Mouse (Mus musculus) right cerebral cortex, postnatal 4 days (tissue): Measurements from ENCODE around the gene Mboat7.

Experiments
- DNase-seq: peaks from one replicate; pipeline ENCODE4 v3.0.0-alpha.2; 2022

The Mboat7 gene

DNA sequence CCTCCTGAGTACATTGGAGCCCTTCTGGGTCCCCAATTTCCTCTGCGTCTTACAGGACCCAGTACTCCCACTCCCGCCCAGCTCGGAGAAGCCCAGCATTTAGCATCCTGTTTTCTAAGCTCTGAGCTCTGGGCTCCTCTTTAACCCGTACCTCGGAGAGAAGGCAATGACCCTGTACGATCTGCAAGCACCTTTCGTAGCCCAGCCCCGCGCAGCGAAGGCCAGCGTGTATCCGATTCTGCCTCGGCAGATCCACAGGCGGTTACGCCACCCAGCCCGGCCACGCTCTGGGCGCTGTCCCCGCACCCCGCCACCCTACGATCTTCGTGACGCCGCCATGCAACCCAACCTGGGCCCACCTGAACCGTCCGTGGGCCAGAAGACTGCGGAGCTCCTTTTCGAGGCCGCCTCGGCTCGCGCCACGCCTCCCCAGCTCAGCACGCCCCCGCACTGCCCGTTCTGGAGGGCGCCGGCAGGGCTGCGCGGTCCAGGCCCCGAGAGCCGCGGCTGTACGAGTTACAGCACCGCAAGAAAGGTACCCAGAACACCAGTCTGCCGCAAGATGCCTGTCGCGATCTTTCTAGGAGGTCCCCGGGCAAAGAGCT lies 839 bp downstream of the Mboat7 start, which contains the start of gene Tsen34:
Gene Tsen34, plus strand, starts transcription at position 482 of the 605 bp plus-strand sequence.
- no peak for DNase-seq

DNA sequence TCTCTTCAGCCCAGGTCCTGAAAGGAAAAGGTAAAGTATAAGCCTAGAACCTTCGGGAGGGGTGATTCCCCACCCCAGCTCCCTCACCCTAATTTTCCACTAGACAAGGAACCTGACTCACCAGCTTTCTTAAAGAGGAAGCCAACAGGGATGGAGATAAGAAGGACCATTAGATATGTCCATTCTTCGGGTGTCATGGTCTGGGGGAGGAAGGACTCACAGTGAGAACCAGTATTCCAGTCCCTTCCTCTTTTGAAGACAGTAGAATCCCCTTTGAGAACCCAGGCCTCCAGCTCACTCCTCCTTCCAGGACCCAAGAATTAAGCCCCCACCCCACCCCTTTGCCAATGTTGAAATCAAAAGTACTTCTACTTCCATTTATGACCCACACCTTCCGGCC lies 1.4 kb downstream of the Mboat7 start:
- no peak for DNase-seq

DNA sequence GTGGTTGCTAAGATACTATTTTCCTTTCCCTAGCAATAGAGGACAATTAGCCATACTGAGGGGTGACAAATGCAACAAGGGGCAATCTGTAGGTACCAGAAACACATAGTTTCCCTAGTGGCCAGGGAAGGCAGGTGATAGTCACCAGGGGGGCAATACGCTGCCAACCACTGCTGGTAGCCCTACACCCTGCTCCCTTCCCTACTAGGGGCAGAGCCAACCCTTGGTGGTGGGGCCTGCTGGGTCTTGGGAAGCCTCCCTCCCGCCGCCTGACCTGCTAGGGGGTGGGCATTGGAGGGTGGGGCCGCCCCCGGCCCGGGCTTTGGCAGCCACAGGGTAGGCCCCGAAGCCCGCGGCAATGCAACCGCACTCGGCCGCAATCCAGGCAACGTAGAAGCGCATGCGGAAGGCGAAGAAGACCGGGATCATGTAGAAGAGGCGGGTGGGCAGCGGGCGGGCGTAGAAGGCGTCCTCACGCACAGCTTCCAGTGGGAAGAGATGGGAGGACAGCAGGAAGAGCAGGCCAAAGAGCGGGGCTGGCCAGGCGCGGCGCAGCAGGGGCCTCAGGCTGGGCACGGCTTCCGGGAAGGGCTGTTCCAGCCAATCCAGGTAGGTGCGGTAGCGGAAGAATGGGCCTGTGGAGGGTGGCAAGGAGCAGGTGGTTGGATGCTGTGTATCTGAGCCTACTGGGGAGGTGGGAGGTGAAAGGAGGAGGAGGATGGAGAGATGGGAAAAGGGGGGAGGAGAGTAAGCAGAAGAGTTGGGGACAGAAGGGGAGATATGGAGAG lies 7.7 kb downstream of the Mboat7 start:
- DNase-seq, result no peak

DNA sequence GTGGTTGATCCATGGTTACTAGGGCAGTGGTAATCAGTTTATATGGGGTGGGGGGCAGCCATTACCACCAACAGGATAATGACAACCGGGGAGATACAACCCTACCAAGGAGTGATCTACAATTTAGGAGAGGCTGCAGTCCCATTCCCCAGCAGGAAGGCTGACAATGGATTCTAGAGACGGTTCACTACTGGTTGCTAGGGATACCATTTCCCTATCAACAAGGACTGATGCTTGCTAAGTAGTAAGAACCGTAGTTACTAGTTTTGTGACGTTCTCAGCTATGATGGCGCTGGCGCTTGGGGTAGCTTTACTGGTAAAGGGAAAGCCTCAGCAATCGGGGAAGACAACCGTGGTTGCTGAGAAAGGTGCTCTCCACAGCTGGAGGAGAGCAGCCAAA lies 8.6 kb downstream of the Mboat7 start:
- DNase-seq, result no peak

DNA sequence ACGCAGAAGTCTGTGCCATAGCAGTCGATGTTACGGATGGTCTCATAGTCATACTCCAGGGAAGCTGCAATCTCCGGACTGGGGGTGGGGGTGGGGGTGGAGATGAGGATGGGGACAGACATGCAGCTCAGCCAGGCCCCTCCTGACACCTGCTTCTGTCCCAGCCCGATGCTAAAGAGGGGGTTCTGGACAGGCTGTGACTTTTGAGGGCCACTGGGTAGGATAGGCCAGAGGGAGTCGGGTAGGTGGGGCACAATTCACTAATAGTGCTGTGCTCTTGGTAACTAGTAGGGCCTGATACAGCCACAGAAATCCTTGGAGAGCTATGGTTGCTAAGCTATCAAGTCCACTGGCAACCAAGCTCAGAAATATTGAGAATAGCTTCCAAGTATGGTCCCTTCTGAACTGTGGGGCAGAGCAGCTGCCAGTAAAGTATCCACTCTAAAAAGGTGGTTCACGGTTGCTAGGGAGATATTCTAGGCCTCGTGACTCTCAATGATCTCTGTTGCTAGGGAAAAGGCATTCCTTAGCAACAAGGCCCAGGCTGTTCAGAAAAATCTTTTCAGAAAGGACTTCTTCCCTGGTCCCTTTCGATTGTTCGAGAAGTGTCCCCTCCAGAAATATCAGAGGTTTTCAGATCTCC lies 9.3 kb downstream of the Mboat7 start:
- DNase-seq, result no peak

DNA sequence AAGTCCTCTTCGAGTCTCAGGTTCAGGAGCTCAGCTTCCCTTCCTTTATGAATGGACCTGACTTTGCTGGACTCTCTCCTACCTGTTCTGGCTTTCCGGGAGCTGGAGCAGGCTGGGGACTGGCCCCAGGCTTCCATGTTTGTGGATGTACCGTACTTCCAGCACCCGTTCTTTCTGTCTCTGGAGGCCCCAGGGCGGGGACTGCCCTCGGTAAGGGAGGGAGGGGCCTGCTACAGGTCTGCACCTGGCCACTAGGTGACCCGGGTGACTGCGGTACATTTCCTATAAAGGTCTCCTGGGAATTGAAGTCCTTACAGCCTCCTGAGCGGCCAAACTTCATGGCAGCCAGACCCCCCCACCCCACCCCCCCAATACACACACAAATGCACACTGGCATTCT lies 16.0 kb downstream of the Mboat7 start, which contains the start of gene Tmc4:
Gene Tmc4, minus strand, starts transcription at position 212 of the 400 bp plus-strand sequence.
- no peak for DNase-seq

DNA sequence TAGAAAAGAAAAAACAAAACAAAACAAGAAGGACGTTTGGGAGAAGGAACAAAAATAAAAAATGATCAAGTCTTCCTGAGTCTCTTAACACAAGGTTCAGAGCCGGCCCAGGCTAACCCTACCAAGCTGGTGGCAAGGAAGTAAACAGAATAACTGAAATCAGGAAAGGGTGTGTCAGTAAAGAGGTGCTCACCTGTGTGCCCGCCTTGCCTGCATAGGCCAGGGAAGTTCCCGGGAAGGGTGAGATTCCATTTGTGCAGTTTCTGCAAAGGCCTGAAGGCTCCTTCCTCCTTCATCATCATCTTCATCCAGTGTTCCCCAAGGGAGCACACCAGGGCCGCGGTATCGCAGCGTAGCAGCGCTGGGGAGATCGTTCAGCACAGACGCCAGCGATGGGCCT lies 17.0 kb downstream of the Mboat7 start:
- DNase-seq, result no peak

DNA sequence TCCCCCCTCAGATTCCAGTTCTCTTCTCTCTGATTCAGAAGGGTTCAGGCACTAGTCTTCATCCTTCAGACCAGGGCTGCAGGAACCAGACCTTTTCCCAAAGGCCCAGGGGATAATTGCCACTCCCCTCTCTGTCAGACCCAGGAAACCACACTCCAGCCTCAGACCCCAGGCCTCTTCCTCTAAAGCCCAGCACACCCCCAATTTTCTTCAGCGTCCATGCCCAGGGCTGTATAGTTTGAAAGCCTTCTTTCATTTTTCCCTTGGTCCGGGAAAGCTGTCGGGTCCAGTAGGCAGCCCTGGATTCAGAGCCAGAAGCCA lies 18.1 kb downstream of the Mboat7 start:
- no peak for DNase-seq

DNA sequence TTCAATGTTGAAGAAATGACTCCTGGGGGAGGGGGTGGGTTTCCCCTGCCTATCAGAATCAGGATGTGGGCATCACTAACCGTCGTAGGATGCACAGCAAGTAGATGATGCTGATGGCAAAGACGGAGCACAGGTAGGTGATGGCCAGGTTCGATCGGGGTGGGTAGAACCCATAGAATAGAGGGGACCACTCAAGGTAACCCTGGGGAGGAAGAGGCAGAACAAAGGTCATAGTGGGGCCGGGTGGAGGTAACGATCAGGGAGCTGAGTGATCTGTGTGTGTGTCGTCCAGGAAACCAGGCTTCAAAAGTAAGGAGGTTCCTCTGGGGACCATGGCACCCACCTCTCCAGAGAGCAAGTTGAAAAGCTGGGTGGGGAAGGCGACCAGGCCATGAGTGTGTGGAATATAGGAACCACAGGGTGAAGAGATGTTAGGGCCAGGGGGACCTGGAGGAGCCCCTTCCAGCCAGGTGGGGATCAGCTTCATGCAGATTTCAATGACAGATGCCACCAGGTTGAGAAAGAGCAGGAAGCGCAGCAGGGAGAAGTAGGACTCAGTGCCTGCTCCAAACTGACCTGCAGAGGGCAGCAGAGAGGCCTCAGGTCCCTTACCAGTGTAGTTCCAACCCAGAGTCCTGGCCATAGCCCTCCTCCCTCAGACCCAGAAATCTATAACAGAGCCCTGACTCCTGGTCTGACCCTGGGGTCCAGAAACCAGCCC lies 18.7 kb downstream of the Mboat7 start:
- peak; percentile 92 for DNase-seq

DNA sequence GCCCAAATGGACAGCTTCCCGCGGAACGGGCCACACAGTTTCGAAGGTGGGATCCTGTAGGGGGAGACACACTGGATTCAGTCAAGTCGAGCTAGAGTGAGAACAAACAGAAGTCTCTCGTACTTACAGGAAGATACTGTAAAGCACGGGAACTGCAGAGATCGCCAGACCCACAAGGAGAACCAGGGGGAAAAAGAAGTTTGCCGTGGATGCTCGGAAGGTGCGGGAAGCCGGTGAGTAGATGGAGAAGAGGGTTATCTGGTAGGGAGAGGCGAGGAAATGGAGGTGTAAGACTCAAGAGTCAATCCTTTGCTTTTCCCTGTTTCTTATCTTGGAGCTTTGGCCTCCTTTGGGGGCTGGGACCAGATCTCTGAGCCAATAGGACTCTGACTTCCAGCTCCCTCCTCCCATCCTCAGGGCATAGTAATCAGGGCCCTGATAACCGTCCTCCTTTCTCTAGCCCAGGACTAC lies 26.4 kb downstream of the Mboat7 start:
- no peak for DNase-seq

DNA sequence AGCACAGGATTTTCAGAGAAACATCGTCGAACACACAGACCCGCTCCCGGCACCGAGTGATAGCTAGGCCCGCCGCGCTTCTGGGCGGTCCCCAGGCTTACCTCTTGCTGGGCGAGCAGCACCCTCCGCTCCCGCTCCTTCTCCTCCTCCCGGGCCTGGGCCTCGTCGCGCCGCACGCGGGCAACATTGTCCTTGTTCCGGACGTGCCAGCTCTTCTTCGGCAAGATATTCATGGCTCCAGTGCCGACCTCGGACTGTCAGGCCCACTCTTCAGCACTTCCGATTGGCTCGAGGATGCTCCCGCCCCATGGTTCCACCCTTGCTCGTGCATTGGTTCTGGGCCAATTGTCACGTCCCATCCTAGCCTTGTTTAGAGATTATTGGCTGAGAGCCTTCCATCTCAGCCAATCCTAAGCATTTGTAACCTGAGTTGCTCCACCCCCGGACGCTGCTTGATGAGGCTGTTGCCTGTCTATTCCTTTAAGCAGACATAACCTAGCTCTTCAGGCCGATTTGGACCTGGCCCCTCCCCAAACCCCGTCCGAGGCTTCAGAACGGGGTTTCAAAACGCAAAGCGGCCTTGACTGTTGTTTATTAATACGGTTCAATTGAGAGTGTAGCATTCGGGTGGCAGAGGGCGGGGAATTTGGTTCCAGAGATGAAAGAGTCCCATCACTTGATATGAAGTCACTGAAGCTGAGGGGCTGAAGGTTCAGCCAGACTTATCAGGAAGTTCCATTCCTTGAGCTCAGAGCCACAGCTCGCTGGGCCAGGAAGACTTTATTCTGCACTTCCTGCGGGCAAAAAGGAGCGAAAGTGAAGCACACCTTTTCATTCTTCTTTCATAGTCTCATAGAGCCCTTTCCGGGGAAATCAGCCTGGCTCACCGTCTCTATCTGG lies 27.9 kb downstream of the Mboat7 start, which contains the start of gene Leng1:
Gene Leng1, minus strand, starts transcription at position 626 of the 900 bp plus-strand sequence.
- peak; percentile 92 for DNase-seq

DNA sequence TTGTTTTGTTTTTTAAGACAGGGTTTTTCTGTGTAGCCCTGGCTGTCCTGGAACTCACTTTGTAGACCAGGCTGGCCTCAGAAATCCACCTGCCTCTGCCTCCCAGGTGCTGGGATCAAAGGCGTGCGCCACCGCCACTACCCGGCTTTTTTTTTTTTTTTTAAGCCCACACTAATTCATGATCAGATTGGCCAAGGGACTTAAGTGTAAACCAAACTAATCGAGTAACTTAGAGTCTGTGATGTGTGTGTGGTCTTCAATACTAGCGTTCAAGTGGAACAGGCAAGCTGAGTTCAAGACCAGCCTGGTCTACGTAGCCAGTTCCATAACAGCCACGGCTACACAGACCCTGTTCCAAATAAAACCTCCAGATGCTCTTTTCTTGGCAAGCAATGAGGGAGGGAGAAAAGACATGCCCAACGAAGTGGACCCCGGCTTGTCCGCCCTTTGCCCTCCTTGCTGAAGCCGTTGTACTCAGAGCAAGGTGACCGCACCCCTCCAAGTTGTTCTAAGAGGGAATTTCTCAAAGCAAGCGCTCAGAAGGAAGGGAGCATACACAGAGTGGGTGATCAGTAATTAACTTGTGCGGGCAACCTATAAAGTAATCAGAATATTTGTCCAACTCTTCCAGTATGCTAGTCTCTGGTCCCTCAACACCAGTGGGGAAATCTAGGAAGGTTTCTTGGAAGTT lies 28.7 kb downstream of the Mboat7 start:
- no peak for DNase-seq

DNA sequence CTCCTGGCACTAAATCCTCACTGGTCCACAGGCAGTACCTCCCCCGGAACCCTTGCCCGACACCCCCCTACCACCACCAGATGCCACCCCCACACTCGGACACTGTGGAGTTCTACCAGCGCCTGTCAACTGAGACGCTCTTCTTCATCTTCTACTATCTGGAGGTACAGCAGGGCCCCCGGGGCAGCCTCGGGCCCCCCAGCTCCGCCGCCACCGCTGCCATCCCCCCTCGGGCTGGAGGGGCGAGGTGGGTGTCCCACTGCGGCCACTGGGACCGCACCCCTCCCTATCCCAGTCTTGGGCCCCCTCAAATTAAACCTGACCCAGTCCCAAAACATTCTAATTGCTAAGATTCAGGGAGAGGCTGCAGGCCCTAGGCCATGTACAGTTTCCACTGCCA lies 34.7 kb downstream of the Mboat7 start:
- DNase-seq, result no peak

DNA sequence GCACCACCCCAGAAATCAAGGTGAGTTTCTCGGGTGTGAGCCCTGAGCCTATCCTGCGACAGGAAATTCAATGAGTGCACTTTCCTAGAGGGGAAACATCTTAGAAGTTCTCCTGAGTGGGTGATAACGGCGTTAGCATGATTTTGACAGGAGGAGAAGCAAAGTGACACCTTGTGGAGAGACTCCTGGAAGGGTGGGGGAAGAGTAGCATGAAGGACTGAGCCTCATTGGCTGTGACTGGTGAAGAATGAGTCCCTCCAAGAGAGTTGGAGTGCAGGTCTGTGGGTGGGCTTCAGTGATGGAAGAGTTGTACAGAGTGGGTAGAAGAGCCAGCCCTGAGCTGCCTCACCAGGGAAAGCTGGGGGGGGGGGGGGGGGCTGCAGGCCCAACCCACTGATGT lies 36.4 kb downstream of the Mboat7 start:
- DNase-seq, result no peak

DNA sequence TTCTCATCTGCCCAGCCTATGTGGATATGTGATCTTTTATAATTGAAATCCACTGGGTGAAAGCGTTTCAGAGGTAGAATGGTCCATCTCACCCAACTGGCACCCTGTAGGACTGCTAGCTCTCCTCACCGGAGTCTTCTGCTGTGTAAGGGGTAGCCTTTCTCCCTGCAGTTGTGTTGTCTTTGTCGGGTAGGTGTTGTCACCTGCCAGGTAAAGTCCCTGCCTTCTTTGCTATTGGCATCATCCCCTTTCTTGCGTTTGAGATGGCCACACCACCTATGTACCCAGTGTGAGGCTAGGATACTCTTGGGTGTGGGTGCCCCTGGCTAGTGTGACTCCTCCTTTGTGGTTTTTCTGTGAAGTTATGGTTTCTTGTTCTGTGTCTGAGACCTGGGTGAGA lies 46.7 kb downstream of the Mboat7 start:
- no peak for DNase-seq

DNA sequence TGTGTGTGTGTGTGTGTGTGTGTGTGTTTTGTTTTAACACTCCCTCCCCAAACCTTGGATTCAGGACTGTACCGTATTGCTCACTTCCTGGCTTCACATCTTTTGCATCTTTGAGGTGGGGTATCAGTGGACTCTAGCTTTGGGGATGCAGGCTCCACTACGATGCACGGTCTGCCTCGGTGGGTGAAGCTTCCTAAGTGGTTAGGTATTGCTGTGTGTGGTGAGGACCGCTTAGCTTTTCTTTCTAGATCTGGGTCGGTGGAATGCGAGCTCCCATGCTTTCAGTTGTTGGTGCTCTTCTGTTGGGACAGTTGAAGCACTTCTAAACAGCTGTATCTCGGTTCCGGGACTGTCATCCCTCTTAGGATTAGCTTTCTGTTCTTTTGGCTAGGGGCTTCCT lies 47.1 kb downstream of the Mboat7 start:
- DNase-seq, result no peak

DNA sequence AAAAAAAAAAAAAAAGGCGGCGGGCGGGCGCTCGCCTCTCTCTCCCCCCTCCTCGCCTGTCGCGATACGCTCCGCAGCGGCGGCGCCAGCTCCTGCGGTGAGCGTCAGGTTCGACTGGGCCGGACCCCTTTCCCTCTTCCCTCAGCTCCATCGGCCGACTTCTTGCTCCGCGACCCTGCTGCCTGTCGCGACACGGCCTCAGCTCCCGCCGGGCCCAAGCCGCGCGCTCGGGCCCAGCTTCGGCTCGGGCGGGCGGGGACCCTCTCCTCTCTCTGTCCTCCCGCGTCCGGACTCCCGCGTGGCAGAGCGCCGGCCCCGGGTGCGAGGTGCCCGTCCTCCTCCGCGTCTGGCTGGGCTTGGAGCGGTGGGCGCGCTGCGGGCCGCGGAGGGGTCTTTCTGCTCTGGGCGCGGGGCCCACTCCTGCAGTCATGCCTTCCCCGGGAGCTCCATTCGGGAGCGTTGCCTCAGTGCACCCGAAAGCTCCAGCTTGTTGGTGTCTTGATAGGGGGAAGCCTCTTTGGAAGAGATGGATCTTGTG lies 47.8 kb downstream of the Mboat7 start:
- no peak for DNase-seq

DNA sequence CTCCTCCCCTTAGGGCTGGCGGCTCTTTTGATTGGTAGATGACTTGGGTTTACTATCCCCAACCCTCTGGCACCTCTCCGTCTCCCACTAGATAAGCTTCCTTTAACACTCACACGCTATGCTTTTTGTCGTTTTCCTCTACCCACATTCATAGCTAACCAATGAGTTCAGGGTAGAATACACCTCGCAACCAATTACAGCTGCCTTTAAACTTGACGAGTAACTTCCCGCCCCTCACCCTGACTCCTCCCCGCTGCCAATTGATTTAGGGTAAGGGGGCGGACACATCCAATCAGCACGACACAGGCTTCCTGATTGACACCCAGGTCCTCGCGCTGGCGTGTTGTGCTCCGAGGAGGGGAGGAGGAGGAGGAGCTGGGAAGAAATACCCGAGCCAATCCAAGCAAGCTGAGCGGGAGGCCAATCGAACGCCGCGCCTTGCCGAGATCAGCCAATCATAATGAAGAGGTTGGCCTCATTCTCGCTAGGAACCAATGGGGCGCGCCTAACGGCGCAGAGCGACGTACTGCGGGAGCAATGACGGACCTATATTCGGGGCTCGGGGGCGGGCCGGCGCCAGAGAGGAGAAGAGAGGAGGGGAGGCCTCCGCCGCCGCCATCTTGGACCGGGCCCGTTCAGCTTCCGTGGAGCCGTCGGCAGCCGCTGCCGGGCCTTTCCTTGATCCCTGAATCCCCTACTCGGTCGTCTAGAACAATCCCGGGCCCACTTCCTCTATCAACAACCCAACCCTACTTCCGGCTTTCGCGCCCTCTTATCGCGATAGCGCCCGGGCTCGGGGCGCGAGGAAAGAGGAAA lies 48.4 kb downstream of the Mboat7 start, which contains the start of gene Cnot3:
Gene Cnot3, plus strand, starts transcription at position 597 of the 816 bp plus-strand sequence.
- peak; percentile 96 for DNase-seq

DNA sequence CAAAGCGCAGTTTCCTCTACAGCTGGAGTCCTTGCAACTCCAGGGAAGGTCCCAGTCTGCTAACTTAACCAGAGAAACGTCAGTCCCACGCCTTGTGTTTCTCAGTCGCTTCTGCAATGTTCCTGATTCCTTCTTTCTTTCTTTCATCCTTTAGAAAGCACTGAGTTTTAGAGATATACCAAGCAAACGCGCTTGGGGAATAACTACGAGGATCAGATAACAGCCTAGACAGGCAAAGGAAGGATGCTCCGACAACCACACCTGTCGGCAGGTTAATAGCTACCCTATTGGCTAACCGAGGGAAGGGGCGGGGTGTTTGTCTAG lies 49.0 kb downstream of the Mboat7 start:
- no peak for DNase-seq

DNA sequence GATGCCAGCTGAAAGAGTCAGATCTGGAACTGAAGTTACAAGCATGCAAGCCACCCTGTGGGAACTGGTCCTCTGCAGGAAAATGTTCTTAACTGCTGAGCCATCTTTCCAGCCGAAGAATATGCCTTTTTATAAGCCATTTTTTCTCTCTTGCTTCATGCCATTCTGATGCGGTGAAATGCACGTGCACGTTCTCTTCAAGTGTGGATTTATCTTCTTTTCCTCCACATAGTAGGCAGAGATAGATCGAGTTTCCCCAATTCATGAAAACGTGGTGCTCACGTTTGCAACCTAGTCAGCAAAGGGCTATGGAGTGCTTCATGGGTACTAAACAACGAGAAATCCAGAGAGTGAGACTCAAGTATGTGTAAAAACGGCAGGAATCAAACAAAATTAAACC lies 49.5 kb downstream of the Mboat7 start:
- DNase-seq, result no peak
